11 mouse cellular contexts compared by ENCODE assay signal in the genomic region with DNA sequence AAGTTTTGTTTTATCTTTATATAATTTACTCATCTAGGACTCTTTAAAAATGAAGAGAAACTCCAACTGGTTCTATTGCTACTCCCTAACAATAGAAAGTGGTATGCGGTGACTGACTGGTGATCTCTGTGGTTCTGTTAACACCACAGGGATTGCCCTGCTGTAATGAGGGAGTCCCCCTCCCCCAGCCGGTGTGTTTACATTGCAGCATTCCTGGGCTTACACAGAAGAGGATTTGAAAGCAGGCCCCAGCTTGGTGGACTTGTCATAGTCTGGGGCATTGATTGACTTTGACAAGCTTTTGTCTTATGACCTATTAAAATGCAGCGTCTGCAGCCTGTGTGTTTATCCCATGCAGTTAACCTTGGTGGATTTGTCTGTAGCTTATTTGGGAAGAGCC.
DNase-seq lines count a peak whose midpoint lies in the region; ATAC-seq lines count a peak whose summit lies in the region.
"Had no signal": no experiment of that assay in that cellular context is flagged by ENCODE, and none has a peak within 500 bp of the region (broad histone marks: within the 10 kb centered on the region; RNA-seq: fewer than 3 reads in every experiment).

No protein-coding gene starts in this region.

- H3K4me3 ChIP-seq in heart, embryonic 13.5 days, result no peak overlapping the region
- H3K4me3 ChIP-seq in midbrain, embryonic 11.5 days (ENCODE audit: low read depth, low read length), result no peak overlapping the region
- no peak overlapping the region for H3K4me3 ChIP-seq in midbrain, embryonic 15.5 days

- ATAC-seq in heart, embryonic 13.5 days (ENCODE audit: extremely low read depth, insufficient number of reproducible peaks, low FRiP score, low TSS enrichment), result no peak
- peak; percentile 79 for ATAC-seq in midbrain, embryonic 11.5 days (ENCODE audit: low FRiP score)
- no peak for ATAC-seq in midbrain, embryonic 15.5 days (replicated peaks)
- 0 out of 2 replicates have a peak, but pooled peaks have one; percentile 33 for ATAC-seq in granulocyte monocyte progenitor cell, adult 5-6 weeks (replicated peaks; ENCODE audit: poor library complexity, severe bottlenecking)

- DNase-seq in heart, postnatal 36 days, result no peak
- DNase-seq in midbrain, embryonic 11.5 days (ENCODE audit: low spot score, missing footprints), result no peak
- DNase-seq in retina, postnatal 7 days (ENCODE audit: low read depth, low spot score), result peak; percentile 82
- DNase-seq in c-Kit-positive CD71-positive TER-119-positive erythroid progenitor cells, embryonic 14.5 days (ENCODE audit: low spot score), result no peak
- DNase-seq in right cerebral cortex, postnatal 10 days (ENCODE audit: low spot score in 2 of 2), result no peak
- DNase-seq: kidney, postnatal 14 days; spleen, adult 18-20 months had no signal

- H3K36me3 ChIP-seq in heart, embryonic 13.5 days, result no peaks in the 10 kb centered on the region
- H3K36me3 ChIP-seq in midbrain, embryonic 11.5 days (ENCODE audit: control insufficient read depth, insufficient read depth, low read length), result no peaks in the 10 kb centered on the region
- no peaks in the 10 kb centered on the region for H3K36me3 ChIP-seq in midbrain, embryonic 15.5 days (replicated peaks)
- H3K36me3 ChIP-seq: G1E had no signal

- 17% methylated on average over 3 of the region's 3 CpGs for WGBS in heart, embryonic 13.5 days
- 8% methylated on average over 3 of the region's 3 CpGs for WGBS in midbrain, embryonic 11.5 days
- WGBS in midbrain, embryonic 15.5 days, result 6% methylated on average over 3 of the region's 3 CpGs

- peak overlapping the region; percentile 64 for H3K4me2 ChIP-seq in heart, embryonic 13.5 days
- no peak overlapping the region for H3K4me2 ChIP-seq in midbrain, embryonic 11.5 days
- H3K4me2 ChIP-seq in midbrain, embryonic 15.5 days, result no peak overlapping the region

- no peaks in the 10 kb centered on the region for H3K27me3 ChIP-seq in heart, embryonic 13.5 days (replicated peaks)
- no peaks in the 10 kb centered on the region for H3K27me3 ChIP-seq in midbrain, embryonic 11.5 days (ENCODE audit: control insufficient read depth, insufficient read depth, low read length)
- no peaks in the 10 kb centered on the region for H3K27me3 ChIP-seq in midbrain, embryonic 15.5 days (replicated peaks)

- H3K9me3 ChIP-seq in heart, embryonic 13.5 days, result no peaks in the 10 kb centered on the region
- no peaks in the 10 kb centered on the region for H3K9me3 ChIP-seq in midbrain, embryonic 11.5 days (ENCODE audit: control insufficient read depth, low read length)
- no peaks in the 10 kb centered on the region for H3K9me3 ChIP-seq in midbrain, embryonic 15.5 days
- H3K9me3 ChIP-seq: G1E had no signal

- peak overlapping the region; percentile 77 for H3K27ac ChIP-seq in heart, embryonic 13.5 days (replicated peaks)
- H3K27ac ChIP-seq in midbrain, embryonic 11.5 days (ENCODE audit: low read depth, low read length), result 0 out of 2 replicates have a peak overlapping the region, but pooled peaks have one; percentile 25
- H3K27ac ChIP-seq in midbrain, embryonic 15.5 days, result no peak overlapping the region

- no peak overlapping the region for H3K9ac ChIP-seq in heart, embryonic 13.5 days
- H3K9ac ChIP-seq in midbrain, embryonic 11.5 days (ENCODE audit: low read length), result no peak overlapping the region
- no peak overlapping the region for H3K9ac ChIP-seq in midbrain, embryonic 15.5 days

- intact Hi-C loops in heart, postnatal 36 days (cut with DNase I), result no loop called here

- H3K4me1 ChIP-seq in heart, embryonic 13.5 days, result peaks cover 68% of the 10 kb centered on the region
- H3K4me1 ChIP-seq in midbrain, embryonic 11.5 days (ENCODE audit: control insufficient read depth, insufficient read depth, low read length), result peaks cover 8% of the 10 kb centered on the region; the same call in 1 of the 2 replicates
- H3K4me1 ChIP-seq in midbrain, embryonic 15.5 days, result no peaks in the 10 kb centered on the region; the same call in 1 of the 2 replicates

Comparison
In these comparisons a context has a peak if more than half of its experiments do, and no peak if none do; other contexts are left out.
1. ATAC-seq: peak in midbrain, embryonic 11.5 days (single experiment) and granulocyte monocyte progenitor cell, adult 5-6 weeks (single experiment); none in heart, embryonic 13.5 days (single experiment) and midbrain, embryonic 15.5 days (single experiment).